Mouse (Mus musculus) lung, embryonic 14.5 days (tissue): ENCODE results near the gene Runx2. TPM values are rescaled to one million over a fixed set of nuclear protein-coding genes. Genes with fewer than 3 reads are reported as not detected.

Source experiments
- ATAC-seq: fragments of 200-750 bp; cut with Nextera tagmentation; 2 replicates; pipeline ENCODE4 v1.8.0; 2017; ENCODE audit warnings: mild to moderate bottlenecking, moderate TSS enrichment, moderate library complexity; ENCODE audit not compliant: insufficient read depth
- DNase-seq: peaks from one replicate; pipeline ENCODE4 v3.0.0-alpha.2; 2015
- H3K27ac ChIP-seq: fragments of 300-500 bp; sonication (generic); 2 replicates; pipeline ENCODE4 v1.5.1; 2014; ENCODE audit warnings: low read depth, mild to moderate bottlenecking, moderate library complexity
- H3K27me3 ChIP-seq: fragments of 300-500 bp; sonication (generic); 2 replicates; pipeline ENCODE4 v1.6.1; 2014; ENCODE audit warnings: low read length, control low read depth; ENCODE audit not compliant: insufficient read depth
- H3K36me3 ChIP-seq: fragments of 300-500 bp; sonication (generic); 2 replicates; pipeline ENCODE4 v1.6.1; 2014; ENCODE audit warnings: control low read depth; ENCODE audit not compliant: insufficient read depth
- H3K4me1 ChIP-seq: fragments of 300-500 bp; sonication (generic); 2 replicates; pipeline ENCODE4 v1.6.1; 2014; ENCODE audit warnings: antibody characterized with exemption, control low read depth; ENCODE audit not compliant: insufficient read depth
- H3K4me2 ChIP-seq: fragments of 300-500 bp; sonication (generic); 2 replicates; pipeline ENCODE4 v1.6.1; 2014; ENCODE audit warnings: mild to moderate bottlenecking
- H3K4me3 ChIP-seq: fragments of 300-500 bp; sonication (generic); 2 replicates; pipeline ENCODE4 v1.5.1; 2014; ENCODE audit warnings: low read depth, low read length
- H3K9ac ChIP-seq: fragments of 300-500 bp; sonication (generic); 2 replicates; pipeline ENCODE4 v1.6.1; 2014
- H3K9me3 ChIP-seq: fragments of 300-500 bp; sonication (generic); 2 replicates; pipeline ENCODE4 v1.6.1; 2016; ENCODE audit warnings: low read depth, low read length, control low read depth
- CTCF ChIP-seq: IDR thresholded peaks from 2 replicates; pipeline ENCODE4 v1.5.1; 2016; ENCODE audit warnings: antibody characterized with exemption, low read depth
- WGBS: fragments of 180-500 bp; shearing (Covaris S2); extraction: QIAGEN DNeasy Blood & Tissue Kit; methylation state at CpG from one replicate; pipeline ENCODE4 v1.1.7; 2014; 5-methylcytosine and 5-hydroxymethylcytosine counted together
- polyA plus RNA-seq: library from polyadenylated mRNA; unstranded; fragments of >200 nt; fragmentation: Nextera tagmentation; extraction: Ambion mirVana; gene quantifications from 2 replicates; pipeline ENCODE4 v1.2.1, GENCODE M21; 2014

Gene Runx2
- polyA plus RNA-seq, 1 experiment from 2014 or later: 1.3 TPM

- DNase-seq (no peak), ATAC-seq (no peak)
- Histone ChIP-seq H3K36me3 (no peaks in the 10 kb centered on the region), H3K9ac (no peak overlapping the region), H3K27ac (no peak overlapping the region), H3K4me3 (no peak overlapping the region), H3K4me1 (no peaks in the 10 kb centered on the region), H3K27me3 (no peaks in the 10 kb centered on the region), H3K9me3 (no peaks in the 10 kb centered on the region), H3K4me2 (no peak overlapping the region)
- TF ChIP-seq CTCF: no peak
- 90% methylated on average over 5 of the region's 5 CpGs for WGBS
Measured at GRCm38 (mm10) chr17:44821940-44822339, 7.3 kb upstream of the Runx2 start.

DNA sequence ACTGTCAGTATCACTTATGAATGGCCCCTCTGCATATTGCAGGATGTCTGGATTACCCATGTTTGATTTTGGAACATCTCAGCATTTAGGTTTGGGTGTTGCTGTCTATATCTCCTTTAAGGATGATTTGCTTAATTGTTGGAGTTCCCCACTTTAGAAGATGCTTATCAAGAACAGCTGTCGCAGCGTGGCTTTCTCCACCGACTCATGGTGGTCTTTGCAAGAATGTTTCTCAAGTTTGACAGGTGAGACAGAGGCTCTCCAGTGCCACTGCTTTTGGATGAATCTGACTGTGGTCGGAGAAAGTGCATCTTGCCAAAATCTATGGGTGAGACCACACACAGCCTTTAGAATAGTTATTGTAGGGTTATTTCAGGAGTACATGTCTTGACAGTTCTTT, 5.2 kb upstream of the Runx2 start:
- H3K4me3 ChIP-seq: no peak overlapping the region
- no peaks in the 10 kb centered on the region for H3K9me3 ChIP-seq
- no peak overlapping the region for H3K27ac ChIP-seq
- no peak overlapping the region for H3K4me2 ChIP-seq
- no peaks in the 10 kb centered on the region for H3K4me1 ChIP-seq
- H3K9ac ChIP-seq: no peak overlapping the region
- ATAC-seq (no peak), DNase-seq (no peak)
- 43% methylated on average over 4 of the region's 4 CpGs for WGBS
- no peak for TF ChIP-seq CTCF
- no peaks in the 10 kb centered on the region for H3K36me3 ChIP-seq
- H3K27me3 ChIP-seq: no peaks in the 10 kb centered on the region

- ATAC-seq (no peak), DNase-seq (no peak)
- H3K36me3 ChIP-seq: no peaks in the 10 kb centered on the region
- no peak overlapping the region for H3K4me3 ChIP-seq
- no peak overlapping the region for H3K27ac ChIP-seq
- H3K9ac ChIP-seq: no peak overlapping the region
- TF ChIP-seq CTCF: no peak
- 0 out of 2 replicates have a peak, but pooled peaks cover 3% of the 10 kb centered on the region for H3K4me1 ChIP-seq
- no peak overlapping the region for H3K4me2 ChIP-seq
- 76% methylated on average over 2 of the region's 2 CpGs for WGBS
- no peaks in the 10 kb centered on the region for H3K27me3 ChIP-seq
- no peaks in the 10 kb centered on the region for H3K9me3 ChIP-seq
Measured at GRCm38 (mm10) chr17:44818825-44819224, 4.2 kb upstream of the Runx2 start.

DNA sequence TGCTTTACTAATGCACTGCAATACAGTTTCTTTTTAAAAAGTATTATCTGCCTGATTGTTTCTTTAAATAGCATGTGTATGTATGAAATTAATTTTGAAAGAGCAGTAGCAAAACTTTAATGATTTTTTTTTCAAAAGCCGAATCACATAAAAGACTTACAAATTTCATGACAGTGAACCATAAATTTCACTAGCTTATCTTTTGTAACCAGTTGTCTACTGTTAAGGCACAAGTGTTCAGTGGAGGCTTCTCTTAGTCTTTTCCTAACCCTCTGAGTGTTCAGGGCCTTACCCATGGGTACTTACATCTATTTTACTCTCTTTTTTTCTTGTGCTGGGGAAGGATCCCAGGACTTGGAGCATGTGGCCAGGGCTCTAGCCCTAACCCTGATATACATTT, 7.6 kb downstream of the Runx2 start:
- WGBS: 75% methylated on average over 1 of the region's 1 CpGs
- DNase-seq (no peak), ATAC-seq (no peak)
- Histone ChIP-seq H3K9me3 (no peaks in the 10 kb centered on the region), H3K36me3 (no peaks in the 10 kb centered on the region), H3K4me2 (no peak overlapping the region), H3K4me1 (no peaks in the 10 kb centered on the region), H3K27ac (no peak overlapping the region), H3K4me3 (no peak overlapping the region), H3K9ac (no peak overlapping the region), H3K27me3 (no peaks in the 10 kb centered on the region)
- TF ChIP-seq CTCF: no peak

DNA sequence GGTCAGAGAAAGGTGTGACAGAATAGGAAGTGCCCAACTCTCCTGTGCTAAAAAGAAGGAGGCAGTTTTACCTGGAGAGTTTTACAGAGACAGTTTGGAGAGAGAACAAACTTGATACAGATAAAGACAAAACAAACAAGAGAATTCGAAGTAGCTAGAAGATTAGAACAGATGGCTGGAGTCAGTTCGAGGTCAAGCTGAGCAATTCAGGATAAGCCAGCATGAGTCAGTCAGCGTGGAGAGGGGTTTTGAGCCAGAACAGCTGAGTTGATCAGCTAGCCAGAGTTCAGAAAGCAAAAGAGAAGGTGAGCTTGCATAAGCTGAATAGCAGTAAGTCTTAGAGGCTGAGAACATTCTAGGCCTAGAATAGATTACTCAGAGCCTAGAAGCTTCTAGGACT, 17.3 kb downstream of the Runx2 start:
- DNase-seq (no peak), ATAC-seq (no peak)
- Histone ChIP-seq H3K9ac (no peak overlapping the region), H3K9me3 (no peaks in the 10 kb centered on the region), H3K4me3 (no peak overlapping the region), H3K27me3 (no peaks in the 10 kb centered on the region), H3K27ac (no peak overlapping the region), H3K4me2 (no peak overlapping the region), H3K4me1 (no peaks in the 10 kb centered on the region), H3K36me3 (no peaks in the 10 kb centered on the region)
- no peak for TF ChIP-seq CTCF
- WGBS: 32% methylated on average over 3 of the region's 3 CpGs

GRCm38 (mm10) chr17:44792218-44792917, 22.2 kb downstream of the Runx2 start:
- Histone ChIP-seq H3K4me1 (no peaks in the 10 kb centered on the region), H3K4me3 (no peak overlapping the region), H3K4me2 (no peak overlapping the region), H3K9me3 (no peaks in the 10 kb centered on the region), H3K27me3 (no peaks in the 10 kb centered on the region), H3K36me3 (no peaks in the 10 kb centered on the region), H3K27ac (no peak overlapping the region), H3K9ac (no peak overlapping the region)
- 92% methylated on average over 12 of the region's 12 CpGs for WGBS
- ATAC-seq (no peak), DNase-seq (no peak)
- no peak for TF ChIP-seq CTCF

DNA sequence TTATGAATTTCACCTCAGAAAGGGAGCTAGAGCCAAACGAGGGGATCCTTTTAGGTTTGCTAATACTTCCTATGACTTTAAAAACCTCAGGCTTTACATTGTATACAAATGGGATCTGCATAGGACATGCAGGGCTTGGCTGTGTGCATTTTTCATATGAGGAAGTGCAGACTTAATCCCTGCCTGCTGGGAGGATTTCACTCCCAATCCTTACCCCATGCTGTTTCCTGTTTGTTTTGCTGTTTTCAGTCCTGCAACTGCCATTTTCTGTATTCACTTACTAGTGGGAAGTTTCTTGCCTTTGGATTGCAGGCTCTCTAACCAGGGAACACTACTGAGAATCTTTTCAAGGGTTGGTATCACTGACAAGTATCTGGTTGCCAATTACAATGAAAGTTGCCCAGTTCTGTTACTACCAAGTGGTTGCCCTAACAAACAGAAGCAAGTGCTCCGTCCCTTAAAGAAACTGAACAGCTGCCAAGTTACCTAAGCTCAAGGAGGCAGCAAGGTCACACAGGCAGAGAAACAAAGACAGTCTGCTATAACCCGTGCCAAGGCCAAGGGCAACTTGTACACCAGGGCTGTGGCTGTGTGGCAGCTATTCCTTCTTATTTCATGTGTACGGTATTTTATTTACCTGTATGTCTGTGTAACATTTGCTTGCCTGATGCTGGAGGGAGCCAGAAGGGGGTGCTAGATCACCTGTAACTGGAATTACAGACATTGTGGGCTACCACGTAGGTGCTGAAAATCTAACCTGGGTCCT, 25.4 kb downstream of the Runx2 start:
- H3K4me3 ChIP-seq: no peak overlapping the region
- H3K27ac ChIP-seq: no peak overlapping the region
- no peaks in the 10 kb centered on the region for H3K9me3 ChIP-seq
- no peak overlapping the region for H3K4me2 ChIP-seq
- TF ChIP-seq CTCF: no peak
- H3K36me3 ChIP-seq: no peaks in the 10 kb centered on the region
- H3K27me3 ChIP-seq: no peaks in the 10 kb centered on the region
- H3K9ac ChIP-seq: no peak overlapping the region
- no peaks in the 10 kb centered on the region for H3K4me1 ChIP-seq
- WGBS: 76% methylated on average over 5 of the region's 5 CpGs
- ATAC-seq (no peak), DNase-seq (no peak)
